Mouse (Mus musculus) brain, adult 2 months (tissue): ENCODE measurements around the gene Cacng5.

Experiments
- DNase-seq: peaks from one replicate; pipeline ENCODE4 v3.0.0; 2011; ENCODE audit warnings: low read depth, low spot score

Gene Cacng5

GRCm38 (mm10) chr11:107914634-107915226, at the start of gene Cacng5:
Gene Cacng5, minus strand, starts transcription at chr11:107915055.
- DNase-seq, result peak; percentile 59

DNA sequence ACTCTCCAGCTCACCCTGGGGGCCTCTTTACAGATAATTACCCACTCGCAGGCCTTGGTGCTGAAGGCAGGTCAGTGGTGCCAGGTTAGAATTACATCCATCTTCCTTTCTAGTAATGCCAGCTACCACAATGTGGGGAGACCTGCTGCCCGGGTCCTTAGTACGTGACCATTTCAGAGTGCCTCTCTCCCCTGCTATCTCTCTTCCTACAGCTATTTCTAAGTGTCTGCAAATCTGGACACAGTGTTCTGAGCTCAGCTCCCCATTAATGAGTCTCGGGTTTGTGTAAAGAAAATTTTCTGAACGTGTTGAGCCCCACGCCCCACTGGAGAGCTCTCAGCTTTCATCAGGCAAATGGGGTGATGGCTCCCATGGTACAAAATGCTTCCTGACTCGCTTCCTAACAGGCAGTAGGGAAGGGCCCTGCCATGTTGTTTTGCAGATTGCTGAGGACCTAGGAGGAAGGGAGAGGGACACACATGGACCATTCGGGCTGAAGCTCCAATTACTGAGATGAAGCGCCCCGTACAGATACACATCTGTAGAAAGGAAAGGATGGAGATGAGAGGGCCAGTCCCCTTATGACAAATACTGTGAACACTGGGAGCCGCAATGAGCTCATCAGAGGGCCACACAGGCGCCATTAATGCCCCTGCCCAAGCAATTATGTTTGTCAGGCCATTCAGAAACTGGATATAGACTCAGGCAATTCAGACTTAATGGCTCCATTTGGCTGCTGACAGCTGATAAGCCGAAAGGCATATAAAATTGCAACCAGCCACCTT, 42.9 kb upstream of the Cacng5 start:
- DNase-seq, result no peak

- DNase-seq, result no peak
Measured at GRCm38 (mm10) chr11:107955191-107956062, 40.6 kb upstream of the Cacng5 start.

- DNase-seq, result peak; percentile 40
Measured at GRCm38 (mm10) chr11:107951431-107951830, 36.6 kb upstream of the Cacng5 start.

DNA sequence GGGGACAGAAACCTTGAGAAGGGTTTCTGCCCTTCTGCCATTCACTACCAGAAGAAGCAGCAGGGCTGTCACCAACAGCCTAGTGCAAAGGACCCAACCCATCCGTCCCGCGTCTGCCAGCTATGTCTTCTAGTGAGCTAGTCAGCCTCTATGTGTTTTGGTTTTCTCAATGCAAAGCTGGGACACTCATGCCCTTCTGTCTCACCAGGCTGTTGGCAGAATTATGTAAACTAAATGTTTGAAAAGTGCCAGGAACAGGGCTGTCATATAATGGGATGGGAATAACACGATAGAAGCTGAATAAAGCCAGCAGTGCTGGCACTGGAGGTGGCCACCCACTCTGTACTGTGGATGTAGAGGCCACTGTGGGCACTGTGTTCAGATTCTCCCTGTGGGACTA, 35.8 kb upstream of the Cacng5 start:
- peak; percentile 49 for DNase-seq

GRCm38 (mm10) chr11:107950211-107950610, 35.4 kb upstream of the Cacng5 start:
- DNase-seq, result no peak

- no peak for DNase-seq
Measured at GRCm38 (mm10) chr11:107947951-107948350, 33.1 kb upstream of the Cacng5 start.

DNA sequence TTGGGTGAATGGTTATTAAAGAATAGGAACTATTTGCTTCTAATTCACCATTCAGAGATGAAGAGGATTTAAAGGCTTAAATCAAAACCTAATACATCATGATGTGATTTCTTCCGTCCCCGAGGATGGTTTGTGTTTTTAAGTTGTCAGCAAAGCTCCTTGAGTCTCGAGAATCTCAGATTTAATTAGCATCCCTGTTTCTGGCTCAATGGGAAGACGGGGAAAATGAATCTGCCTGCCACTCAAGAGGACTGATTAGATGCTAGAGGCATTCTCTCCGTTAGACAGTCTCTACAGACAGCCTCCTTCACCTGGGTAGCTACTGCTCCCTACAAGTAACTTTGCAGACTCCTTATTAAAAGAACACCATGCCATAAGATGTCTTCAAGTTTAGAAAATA, 32.0 kb upstream of the Cacng5 start:
- DNase-seq, result peak; percentile 29

DNA sequence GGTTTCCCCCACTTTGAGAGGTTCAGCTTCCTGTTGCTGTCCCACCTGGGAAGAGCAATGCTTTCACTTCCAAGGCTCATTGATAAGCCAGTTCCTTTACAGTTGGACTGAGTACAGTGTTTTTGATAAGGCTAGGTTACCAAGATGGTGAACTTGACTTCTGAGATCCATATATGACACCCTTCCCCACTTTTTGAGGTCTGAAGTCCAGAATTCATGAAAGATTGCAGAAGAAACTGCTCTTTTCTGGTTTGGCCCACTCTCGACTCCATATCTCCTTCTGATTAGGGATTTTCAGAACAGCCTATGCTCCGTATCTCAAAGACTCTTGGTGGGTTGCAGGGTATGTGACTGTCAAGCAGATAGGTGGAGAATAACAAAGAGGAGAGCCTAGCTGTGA, 22.1 kb upstream of the Cacng5 start:
- no peak for DNase-seq

DNA sequence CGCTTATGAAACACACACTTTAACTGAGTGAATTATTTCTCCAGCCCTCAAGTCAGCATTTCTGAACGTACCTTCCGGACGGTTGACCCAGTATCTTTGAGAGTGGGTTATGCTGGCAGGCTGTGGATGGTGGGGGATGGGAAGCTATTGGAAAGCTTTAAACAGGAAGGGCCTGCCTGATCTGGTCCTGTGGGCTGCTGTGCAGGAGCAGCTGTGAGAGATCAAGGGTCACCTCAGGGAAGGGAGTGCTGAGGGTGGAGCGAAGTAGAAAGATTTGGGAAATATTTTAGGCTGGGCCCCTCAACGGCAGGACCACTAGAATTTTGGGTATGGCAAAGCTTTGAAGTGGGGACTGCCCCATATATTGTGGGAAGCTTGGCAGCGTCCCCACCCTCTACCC, 16.9 kb upstream of the Cacng5 start:
- DNase-seq, result no peak

DNA sequence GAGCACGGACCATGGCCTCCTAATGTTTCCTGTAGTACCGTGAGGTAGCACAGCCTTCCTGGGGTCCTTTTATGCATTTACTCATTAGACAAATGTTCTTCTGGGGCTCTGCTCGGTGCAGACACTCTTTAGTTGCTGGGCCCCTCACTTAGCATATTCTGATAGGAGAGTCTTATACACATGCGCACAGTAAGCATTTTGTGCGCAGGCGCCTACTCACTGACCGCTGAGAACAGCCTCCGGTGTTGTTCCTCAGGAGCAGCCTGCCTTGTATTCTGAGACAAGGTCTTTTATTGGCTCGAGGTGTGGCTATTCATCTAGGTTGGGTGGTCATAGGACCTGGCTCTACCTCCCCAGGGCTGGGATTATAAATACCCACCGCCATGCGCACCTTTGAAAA, 16.4 kb upstream of the Cacng5 start:
- DNase-seq, result no peak

DNA sequence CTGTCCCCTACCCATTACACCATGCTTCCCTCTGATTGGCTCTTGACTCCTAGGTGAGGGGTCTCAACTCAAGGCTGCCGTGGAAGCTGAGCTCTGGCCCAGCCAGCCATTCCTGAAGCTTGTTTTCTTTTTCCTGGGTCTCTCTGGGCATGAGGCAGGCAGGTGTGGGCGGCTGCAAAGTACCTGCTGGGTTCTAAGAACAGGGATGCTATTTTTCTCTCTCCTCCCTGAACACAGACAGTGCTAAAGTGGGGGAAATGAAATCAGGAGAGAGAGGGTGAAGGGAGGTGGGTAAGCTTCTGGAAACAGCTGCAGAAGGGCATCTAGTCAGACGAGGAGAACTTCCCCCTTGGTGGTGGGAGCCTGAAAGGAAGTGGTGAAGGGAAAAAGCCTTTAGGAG, 14.9 kb upstream of the Cacng5 start:
- DNase-seq, result peak; percentile 71

- DNase-seq, result peak; percentile 51
Measured at GRCm38 (mm10) chr11:107919852-107920508, 5.1 kb upstream of the Cacng5 start.

GRCm38 (mm10) chr11:107917721-107918235, 2.9 kb upstream of the Cacng5 start:
- peak; percentile 69 for DNase-seq

GRCm38 (mm10) chr11:107913317-107913716, 1.5 kb downstream of the Cacng5 start:
- DNase-seq, result peak; percentile 65

GRCm38 (mm10) chr11:107905364-107905763, 9.5 kb downstream of the Cacng5 start:
- no peak for DNase-seq

DNA sequence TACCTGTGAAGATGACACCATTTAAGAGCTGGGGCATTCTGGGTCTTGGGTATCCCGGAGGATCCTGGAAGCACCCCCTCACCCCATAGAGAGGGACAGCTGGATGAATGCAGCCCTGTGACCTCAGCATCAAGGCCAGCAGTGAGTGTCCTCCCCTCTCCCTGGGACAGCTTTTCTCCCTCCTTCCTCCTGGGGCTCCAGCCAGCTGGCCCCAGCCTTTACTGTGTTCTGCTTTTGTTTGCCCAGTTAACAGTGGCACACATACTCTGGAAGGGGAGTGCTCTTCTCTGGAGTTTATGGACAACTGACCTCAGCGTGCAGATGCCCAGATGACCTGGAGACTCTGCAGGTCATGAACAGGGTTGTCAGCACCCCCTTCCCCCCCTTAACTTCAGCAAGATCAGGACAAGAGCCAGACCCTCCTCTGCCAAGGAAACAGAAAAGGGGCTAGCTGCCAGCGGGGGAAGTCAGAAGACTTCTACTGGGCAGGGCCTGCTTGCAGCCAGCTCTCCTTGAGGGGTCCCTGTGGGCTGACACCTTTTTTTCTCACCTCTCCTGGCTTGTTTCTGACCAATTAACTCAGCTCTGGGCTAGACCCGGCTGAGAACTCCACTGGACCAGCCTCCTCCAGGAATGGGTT, 10.8 kb downstream of the Cacng5 start:
- peak; percentile 59 for DNase-seq

DNA sequence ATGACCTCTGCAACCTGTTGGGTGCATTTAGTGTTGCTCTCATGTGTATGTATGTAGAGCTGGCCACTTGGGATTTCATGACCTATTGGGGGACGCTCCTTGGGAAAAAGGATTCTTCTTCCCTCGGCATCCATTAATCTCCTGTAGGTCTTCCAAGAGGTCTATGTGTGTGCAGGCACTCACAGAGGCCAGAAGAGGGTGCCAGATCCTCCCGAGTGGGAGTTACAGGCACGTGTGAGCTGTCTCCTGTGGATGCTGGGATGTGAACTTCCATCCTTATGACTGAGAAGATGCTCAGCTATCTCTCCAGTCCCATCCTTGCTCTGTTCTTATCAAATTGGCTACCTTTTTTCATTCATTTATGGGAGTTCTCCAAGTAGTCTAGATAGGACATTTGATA, 14.4 kb downstream of the Cacng5 start:
- DNase-seq, result peak; percentile 48

- DNase-seq, result no peak
Measured at GRCm38 (mm10) chr11:107898698-107899097, 16.2 kb downstream of the Cacng5 start.

GRCm38 (mm10) chr11:107895635-107896034, 19.2 kb downstream of the Cacng5 start:
- peak; percentile 62 for DNase-seq

DNA sequence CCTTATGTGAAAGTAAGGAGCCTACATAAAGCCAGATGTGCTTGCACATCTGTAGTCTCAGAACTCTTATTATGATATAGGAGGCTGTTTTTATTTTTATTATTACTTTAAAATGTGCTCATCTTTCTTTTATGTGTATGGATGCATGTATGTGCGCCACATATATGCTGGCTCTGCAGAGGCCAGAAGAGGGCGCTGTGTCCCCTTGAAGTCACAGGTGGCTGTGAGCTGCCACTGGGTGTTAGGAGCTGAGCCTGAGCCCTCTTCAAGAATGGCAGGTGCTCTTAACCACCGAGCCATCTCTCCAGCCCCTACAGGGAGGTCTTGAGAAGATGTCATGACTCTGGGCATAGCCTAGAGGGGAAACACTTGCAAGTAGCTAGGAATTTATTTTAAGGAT, 23.5 kb downstream of the Cacng5 start:
- DNase-seq, result no peak
